Mouse (Mus musculus) stomach, embryonic 14.5 days (tissue): ENCODE data around the gene Lrrc10. TPM values are rescaled to one million over a fixed set of nuclear protein-coding genes. Genes with fewer than 3 reads are reported as not detected.

Source experiments
- ATAC-seq: fragments of 200-750 bp; cut with Nextera tagmentation; 2 replicates; pipeline ENCODE4 v1.8.0; 2017; ENCODE audit warnings: low read depth, moderate TSS enrichment; ENCODE audit not compliant: insufficient number of reproducible peaks, insufficient read depth, low FRiP score
- H3K27ac ChIP-seq: fragments of 300-500 bp; sonication (generic); 2 replicates; pipeline ENCODE4 v1.5.1; 2014; ENCODE audit warnings: mild to moderate bottlenecking, low read length, moderate library complexity, mixed read lengths
- H3K27me3 ChIP-seq: fragments of 300-500 bp; sonication (generic); 2 replicates; pipeline ENCODE4 v1.6.1; 2014; ENCODE audit warnings: low read length, control low read depth, mixed read lengths; ENCODE audit not compliant: control insufficient read depth, insufficient read depth
- H3K36me3 ChIP-seq: fragments of 300-500 bp; sonication (generic); 2 replicates; pipeline ENCODE4 v1.6.1; 2014; ENCODE audit warnings: mild to moderate bottlenecking, control low read depth, low read length, moderate library complexity, mixed read lengths; ENCODE audit not compliant: control insufficient read depth, insufficient read depth
- H3K4me1 ChIP-seq: fragments of 300-500 bp; sonication (generic); 2 replicates; pipeline ENCODE4 v1.6.1; 2014; ENCODE audit warnings: low read length, control low read depth, mixed read lengths; ENCODE audit not compliant: control insufficient read depth, insufficient read depth
- H3K4me2 ChIP-seq: fragments of 300-500 bp; sonication (generic); replicated peaks from 2 replicates; pipeline ENCODE4 v1.6.1; 2014; ENCODE audit warnings: low read depth, low read length, control low read depth
- H3K4me3 ChIP-seq: fragments of 300-500 bp; sonication (generic); 2 replicates; pipeline ENCODE4 v1.5.1; 2014; ENCODE audit warnings: low read depth, low read length, control low read depth
- H3K9ac ChIP-seq: fragments of 300-500 bp; sonication (generic); replicated peaks from 2 replicates; pipeline ENCODE4 v1.6.1; 2014; ENCODE audit warnings: low read depth, mild to moderate bottlenecking, control low read depth, low read length, moderate library complexity, mixed read lengths
- H3K9me3 ChIP-seq: fragments of 300-500 bp; sonication (generic); 2 replicates; pipeline ENCODE4 v1.6.1; 2016; ENCODE audit warnings: low read depth, low read length, control low read depth; ENCODE audit not compliant: control insufficient read depth
- WGBS: fragments of 180-500 bp; shearing (Covaris S2); extraction: QIAGEN DNeasy Blood & Tissue Kit; methylation state at CpG from one replicate; pipeline ENCODE4 v1.1.7; 2014; 5-methylcytosine and 5-hydroxymethylcytosine counted together
- polyA plus RNA-seq: library from polyadenylated mRNA; unstranded; fragments of >200 nt; fragmentation: Nextera tagmentation; extraction: Ambion mirVana; gene quantifications from 2 replicates; pipeline ENCODE4 v1.2.1, GENCODE M21; 2014

The Lrrc10 gene
- polyA plus RNA-seq, 1 experiment from 2014 or later: not detected

- Histone ChIP-seq H3K36me3 (peaks cover 38% of the 10 kb centered on the region), H3K4me2 (peak overlapping the region; percentile 92), H3K4me1 (no peaks in the 10 kb centered on the region), H3K9ac (peak overlapping the region; percentile 69), H3K27ac (peak overlapping the region; percentile 93; the same call in 1 of the 2 replicates), H3K27me3 (no peaks in the 10 kb centered on the region), H3K9me3 (no peaks in the 10 kb centered on the region), H3K4me3 (peak overlapping the region; percentile 95)
- WGBS: 3% methylated on average over 15 of the region's 15 CpGs
- no peak for ATAC-seq
Observed at GRCm38 (mm10) chr10:117062894-117063253, 17.7 kb downstream of the Lrrc10 start.

GRCm38 (mm10) chr10:117063254-117064021 is 18.3 kb downstream of the Lrrc10 start, which contains the start of gene Cct2:
Gene Cct2, minus strand, starts transcription at chr10:117063814.
- Histone ChIP-seq H3K4me1 (no peaks in the 10 kb centered on the region), H3K4me3 (peak within 1 kb of the TSS; percentile 95), H3K9me3 (no peaks in the 10 kb centered on the region), H3K9ac (peak within 1 kb of the TSS; percentile 69), H3K27me3 (no peaks in the 10 kb centered on the region), H3K27ac (peak within 1 kb of the TSS; percentile 93), H3K36me3 (peaks cover 34% of the 10 kb centered on the region), H3K4me2 (peak within 1 kb of the TSS; percentile 92)
- WGBS: under 1% methylated on average over 67 of the region's 68 CpGs
- ATAC-seq: peak; percentile 94

DNA sequence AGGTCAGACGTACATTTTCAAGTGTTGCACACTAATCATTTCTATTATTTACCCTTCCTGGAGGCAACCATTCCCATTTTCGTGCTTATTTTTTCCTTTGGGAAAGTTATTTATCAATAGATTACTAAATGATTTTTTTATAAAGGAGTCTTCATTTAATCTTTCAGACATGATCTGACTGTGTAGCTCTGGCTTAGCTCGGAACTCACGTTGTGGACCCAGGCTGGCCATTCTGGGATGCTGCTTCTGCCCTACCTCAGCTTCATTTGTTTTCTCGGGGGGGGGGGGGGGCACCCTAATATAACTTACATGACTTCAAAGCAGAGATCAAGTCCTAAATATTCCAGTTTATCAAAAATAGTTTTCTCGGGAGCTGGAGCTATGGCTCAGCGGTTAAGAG is 18.9 kb downstream of the Lrrc10 start:
- Histone ChIP-seq H3K27me3 (no peaks in the 10 kb centered on the region), H3K9ac (no peak overlapping the region), H3K4me3 (peak overlapping the region; percentile 95), H3K36me3 (peaks cover 28% of the 10 kb centered on the region), H3K9me3 (no peaks in the 10 kb centered on the region), H3K4me2 (peak overlapping the region; percentile 37), H3K4me1 (no peaks in the 10 kb centered on the region), H3K27ac (peak overlapping the region; percentile 58)
- WGBS: 7% methylated on average over 7 of the region's 7 CpGs
- ATAC-seq: peak; percentile 39; the same call in 1 of the 2 replicates

DNA sequence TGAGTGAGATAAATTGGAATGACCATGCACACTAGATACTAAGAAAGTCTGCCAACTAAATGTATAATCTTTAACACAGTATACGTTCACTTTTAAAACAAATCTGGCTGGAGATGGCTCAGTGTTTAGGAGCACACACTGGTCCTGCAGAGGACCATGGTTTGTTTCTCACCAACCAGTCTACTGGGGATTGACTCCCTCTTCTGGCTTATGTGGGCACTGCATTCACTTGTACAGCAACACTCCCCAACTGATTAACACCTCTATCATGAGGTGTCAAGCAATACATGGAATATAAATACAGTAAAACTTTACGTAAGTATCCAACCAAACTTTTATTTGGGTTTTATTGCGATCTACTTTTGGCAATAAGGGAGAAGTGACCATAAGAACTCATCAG is 24.0 kb downstream of the Lrrc10 start:
- no peak for ATAC-seq
- no peak overlapping the region for H3K4me3 ChIP-seq
- H3K27me3 ChIP-seq: no peaks in the 10 kb centered on the region
- WGBS: 88% methylated on average over 3 of the region's 3 CpGs
- H3K27ac ChIP-seq: no peak overlapping the region
- H3K4me2 ChIP-seq: no peak overlapping the region
- H3K4me1 ChIP-seq: no peaks in the 10 kb centered on the region
- H3K9me3 ChIP-seq: no peaks in the 10 kb centered on the region
- H3K9ac ChIP-seq: no peak overlapping the region
- peaks cover 23% of the 10 kb centered on the region for H3K36me3 ChIP-seq

GRCm38 (mm10) chr10:117072191-117072888 is 27.2 kb downstream of the Lrrc10 start:
- H3K4me1 ChIP-seq: no peaks in the 10 kb centered on the region
- H3K9ac ChIP-seq: no peak overlapping the region
- H3K4me3 ChIP-seq: no peak overlapping the region
- peaks cover 45% of the 10 kb centered on the region for H3K36me3 ChIP-seq
- ATAC-seq: no peak
- no peaks in the 10 kb centered on the region for H3K9me3 ChIP-seq
- H3K4me2 ChIP-seq: no peak overlapping the region
- WGBS: 91% methylated on average over 18 of the region's 18 CpGs
- H3K27ac ChIP-seq: no peak overlapping the region
- H3K27me3 ChIP-seq: no peaks in the 10 kb centered on the region

- no peaks in the 10 kb centered on the region for H3K4me1 ChIP-seq
- no peak overlapping the region for H3K9ac ChIP-seq
- WGBS: 82% methylated on average over 7 of the region's 7 CpGs
- H3K9me3 ChIP-seq: no peaks in the 10 kb centered on the region
- H3K27me3 ChIP-seq: no peaks in the 10 kb centered on the region
- peaks cover 52% of the 10 kb centered on the region for H3K36me3 ChIP-seq
- ATAC-seq: no peak
- H3K4me3 ChIP-seq: no peak overlapping the region
- H3K4me2 ChIP-seq: no peak overlapping the region
- no peak overlapping the region for H3K27ac ChIP-seq
Observed at GRCm38 (mm10) chr10:117073176-117073575, 28.0 kb downstream of the Lrrc10 start.

DNA sequence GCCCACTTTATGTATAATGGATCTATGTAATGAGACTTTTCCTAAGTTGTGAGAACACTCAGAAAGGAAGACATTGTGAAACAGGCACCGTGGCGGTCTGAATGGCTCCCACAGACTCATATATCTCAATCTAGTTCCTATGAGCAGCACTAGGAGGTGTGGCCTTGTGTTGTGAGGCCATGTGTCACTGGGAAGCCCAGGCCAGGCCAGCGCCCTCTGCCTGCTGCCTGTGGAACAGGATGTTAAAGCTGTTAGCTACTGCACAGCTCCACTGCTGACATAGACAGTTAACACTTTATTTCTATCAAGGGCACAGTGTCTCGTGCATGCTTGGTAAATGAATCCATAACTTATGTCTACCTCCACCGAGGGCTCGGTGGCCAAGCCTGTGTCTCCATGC is 33.1 kb downstream of the Lrrc10 start:
- Histone ChIP-seq H3K9ac (no peak overlapping the region), H3K27me3 (no peaks in the 10 kb centered on the region), H3K9me3 (no peaks in the 10 kb centered on the region), H3K27ac (no peak overlapping the region), H3K36me3 (peaks cover 58% of the 10 kb centered on the region), H3K4me3 (no peak overlapping the region), H3K4me1 (no peaks in the 10 kb centered on the region), H3K4me2 (no peak overlapping the region)
- WGBS: 72% methylated on average over 6 of the region's 6 CpGs
- no peak for ATAC-seq

GRCm38 (mm10) chr10:117081326-117081725 is 36.2 kb downstream of the Lrrc10 start:
- 79% methylated on average over 4 of the region's 4 CpGs for WGBS
- no peak for ATAC-seq

More at GRCm38 (mm10) chr10:117081326-117081725, 36.2 kb downstream of the Lrrc10 start:
- H3K9me3 ChIP-seq: no peaks in the 10 kb centered on the region
- peaks cover 48% of the 10 kb centered on the region for H3K36me3 ChIP-seq
- H3K27me3 ChIP-seq: no peaks in the 10 kb centered on the region
- H3K4me1 ChIP-seq: no peaks in the 10 kb centered on the region
- no peak overlapping the region for H3K4me3 ChIP-seq
- no peak overlapping the region for H3K4me2 ChIP-seq
- H3K9ac ChIP-seq: no peak overlapping the region
- no peak overlapping the region for H3K27ac ChIP-seq
